Mouse (Mus musculus): ENCODE measurements around the gene Gm11027. TPM values are rescaled to one million over a fixed set of nuclear protein-coding genes. Genes with fewer than 3 reads are reported as not detected.

Gm11027 gene
- total and polyA plus RNA-seq, 3 experiments, result not detected

- no peak for TF ChIP-seq UBTF (IDR thresholded peaks at IDR 0.05; ENCODE audit: low read depth, low read length)
- TF ChIP-seq RAD21 (IDR thresholded peaks at IDR 0.05; ENCODE audit: low read depth, low read length), result no peak
- no peaks in the 10 kb centered on the region for H3K36me3 ChIP-seq (replicated peaks in 1 of 2; ENCODE audit: control insufficient read depth in 1 of 2, insufficient read depth in 1 of 2, low read length in 1 of 2)
- H3K4me1 ChIP-seq (ENCODE audit: control insufficient read depth in 1 of 2, insufficient read depth in 2 of 2), result peaks cover 0 to 6% of the 10 kb centered on the region in 2 experiments; a peak in 2 of 4 replicates
- peaks cover 2% of the 10 kb centered on the region for H3K27me3 ChIP-seq (replicated peaks)
- in situ Hi-C loops (cut with MboI; ENCODE audit: low pct_ligation_motif_present, low pct_unique_long_range_greater_than_20kb, low sequenced_read_pairs) (loop anchor here (25.0 kb wide), 1 partner anchor 323 kb away; no protein-coding TSS in a partner anchor), dilution Hi-C loops (cut with MboI; ENCODE audit: extremely low pct_ligation_motif_present, extremely low pct_unique_long_range_greater_than_20kb, low sequenced_read_pairs) (no loop called here)
- H3K79me2 ChIP-seq (replicated peaks; ENCODE audit: control insufficient read depth, extremely low read depth, insufficient read depth, poor library complexity, severe bottlenecking), result no peaks in the 10 kb centered on the region
- DNase-seq (ENCODE audit: extremely low read depth), result no peak
- H3K9me3 ChIP-seq (replicated peaks; ENCODE audit: low read length), result no peaks in the 10 kb centered on the region
- no peak overlapping the region for H3K4me3 ChIP-seq (replicated peaks in 1 of 3; ENCODE audit: low read depth in 2 of 3, low read length in 2 of 3, poor library complexity in 1 of 3)
- H3K27ac ChIP-seq (ENCODE audit: insufficient read depth, low read depth), result no peak overlapping the region
- no peak overlapping the region for H3K9ac ChIP-seq (ENCODE audit: insufficient read depth, low read depth)
- H3K4me2 ChIP-seq (ENCODE audit: insufficient read depth, low read depth, poor library complexity, severe bottlenecking), result no peak overlapping the region
These were observed 10.4 kb upstream of the Gm11027 start for GRCm38 (mm10) chr12:116264756-116265155.

- Histone ChIP-seq H3K9ac (ENCODE audit: insufficient read depth, low read depth) (no peak overlapping the region), H3K27ac (ENCODE audit: insufficient read depth, low read depth) (no peak overlapping the region), H3K79me2 (replicated peaks; ENCODE audit: control insufficient read depth, extremely low read depth, insufficient read depth, poor library complexity, severe bottlenecking) (no peaks in the 10 kb centered on the region), H3K9me3 (replicated peaks; ENCODE audit: low read length) (no peaks in the 10 kb centered on the region), H3K4me1 (ENCODE audit: control insufficient read depth in 1 of 2, insufficient read depth in 2 of 2) (peaks cover 0 to 6% of the 10 kb centered on the region in 2 experiments; a peak in 2 of 4 replicates), H3K36me3 (replicated peaks in 1 of 2; ENCODE audit: control insufficient read depth in 1 of 2, insufficient read depth in 1 of 2, low read length in 1 of 2) (no peaks in the 10 kb centered on the region), H3K4me3 (replicated peaks in 1 of 3; ENCODE audit: low read depth in 2 of 3, low read length in 2 of 3, poor library complexity in 1 of 3) (no peak overlapping the region), H3K4me2 (ENCODE audit: insufficient read depth, low read depth, poor library complexity, severe bottlenecking) (no peak overlapping the region), H3K27me3 (replicated peaks) (peaks cover 2% of the 10 kb centered on the region)
- in situ Hi-C loops (cut with MboI; ENCODE audit: low pct_ligation_motif_present, low pct_unique_long_range_greater_than_20kb, low sequenced_read_pairs) (loop anchor here (25.0 kb wide), 1 partner anchor 322 kb away; no protein-coding TSS in a partner anchor), dilution Hi-C loops (cut with MboI; ENCODE audit: extremely low pct_ligation_motif_present, extremely low pct_unique_long_range_greater_than_20kb, low sequenced_read_pairs) (no loop called here)
- TF ChIP-seq MEF2A (IDR thresholded peaks at IDR 0.05; ENCODE audit: borderline replicate concordance, low read depth, low read length) (no peak), RAD21 (IDR thresholded peaks at IDR 0.05; ENCODE audit: low read depth, low read length) (no peak)
- no peak for DNase-seq (ENCODE audit: extremely low read depth)
These were observed 9.9 kb upstream of the Gm11027 start for GRCm38 (mm10) chr12:116265275-116265674.

DNA sequence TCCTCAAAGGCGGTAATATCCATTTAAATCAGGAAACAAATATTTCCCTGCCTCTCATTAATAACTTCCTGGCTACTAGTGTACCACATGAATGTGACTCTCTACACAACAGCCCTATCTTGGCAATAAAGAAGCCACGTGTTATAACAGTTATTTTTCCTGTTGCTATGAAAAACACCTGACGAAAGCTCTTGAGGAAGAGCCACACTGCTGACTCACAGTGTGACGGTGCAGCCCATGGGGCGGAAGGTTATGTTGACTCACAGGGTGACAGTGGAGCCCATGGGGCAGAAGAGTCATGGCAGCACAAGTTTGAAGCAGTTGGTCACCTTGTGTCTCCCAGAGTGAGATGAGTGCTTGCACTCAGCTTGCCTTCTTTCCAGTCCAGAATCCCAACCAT, 5.7 kb upstream of the Gm11027 start:
- no peak for TF ChIP-seq JUN (IDR thresholded peaks at IDR 0.05; ENCODE audit: insufficient read depth, low read depth, low read length)
- no peak for TF ChIP-seq SMC3 (IDR thresholded peaks at IDR 0.05; ENCODE audit: low read depth, low read length)
- no peak overlapping the region for H3K4me3 ChIP-seq (replicated peaks in 1 of 3; ENCODE audit: low read depth in 2 of 3, low read length in 2 of 3, poor library complexity in 1 of 3)
- no peaks in the 10 kb centered on the region for H3K79me2 ChIP-seq (replicated peaks; ENCODE audit: control insufficient read depth, extremely low read depth, insufficient read depth, poor library complexity, severe bottlenecking)
- no peak overlapping the region for H3K27ac ChIP-seq (ENCODE audit: insufficient read depth, low read depth)
- no peak overlapping the region for H3K4me2 ChIP-seq (ENCODE audit: insufficient read depth, low read depth, poor library complexity, severe bottlenecking)
- DNase-seq (ENCODE audit: extremely low read depth), result peak; percentile 21
- H3K4me1 ChIP-seq (ENCODE audit: control insufficient read depth in 1 of 2, insufficient read depth in 2 of 2), result no peaks in the 10 kb centered on the region; a peak in 1 of 4 replicates
- in situ Hi-C loops (cut with MboI; ENCODE audit: low pct_ligation_motif_present, low pct_unique_long_range_greater_than_20kb, low sequenced_read_pairs), result loop anchor here (25.0 kb wide), 1 partner anchor 318 kb away; no protein-coding TSS in a partner anchor
- H3K9me3 ChIP-seq (replicated peaks; ENCODE audit: low read length), result no peaks in the 10 kb centered on the region
- H3K36me3 ChIP-seq (replicated peaks in 1 of 2; ENCODE audit: control insufficient read depth in 1 of 2, insufficient read depth in 1 of 2, low read length in 1 of 2), result no peaks in the 10 kb centered on the region
- H3K9ac ChIP-seq (ENCODE audit: insufficient read depth, low read depth), result no peak overlapping the region
- peaks cover 3% of the 10 kb centered on the region for H3K27me3 ChIP-seq (replicated peaks)
- dilution Hi-C loops (cut with MboI; ENCODE audit: extremely low pct_ligation_motif_present, extremely low pct_unique_long_range_greater_than_20kb, low sequenced_read_pairs), result no loop called here

- Histone ChIP-seq H3K9ac (ENCODE audit: insufficient read depth, low read depth) (no peak overlapping the region), H3K27me3 (replicated peaks) (peaks cover 1% of the 10 kb centered on the region), H3K4me2 (ENCODE audit: insufficient read depth, low read depth, poor library complexity, severe bottlenecking) (no peak overlapping the region), H3K9me3 (replicated peaks; ENCODE audit: low read length) (no peaks in the 10 kb centered on the region), H3K27ac (ENCODE audit: insufficient read depth, low read depth) (no peak overlapping the region), H3K79me2 (replicated peaks; ENCODE audit: control insufficient read depth, extremely low read depth, insufficient read depth, poor library complexity, severe bottlenecking) (no peaks in the 10 kb centered on the region), H3K4me3 (replicated peaks in 1 of 3; ENCODE audit: low read depth in 2 of 3, low read length in 2 of 3, poor library complexity in 1 of 3) (no peak overlapping the region), H3K36me3 (replicated peaks in 1 of 2; ENCODE audit: control insufficient read depth in 1 of 2, insufficient read depth in 1 of 2, low read length in 1 of 2) (no peaks in the 10 kb centered on the region), H3K4me1 (ENCODE audit: control insufficient read depth in 1 of 2, insufficient read depth in 2 of 2) (no peaks in the 10 kb centered on the region; a peak in 1 of 4 replicates)
- DNase-seq (ENCODE audit: extremely low read depth), result no peak
- in situ Hi-C loops (cut with MboI; ENCODE audit: low pct_ligation_motif_present, low pct_unique_long_range_greater_than_20kb, low sequenced_read_pairs) (loop anchor here (25.0 kb wide), 1 partner anchor 317 kb away; no protein-coding TSS in a partner anchor), dilution Hi-C loops (cut with MboI; ENCODE audit: extremely low pct_ligation_motif_present, extremely low pct_unique_long_range_greater_than_20kb, low sequenced_read_pairs) (no loop called here)
- no peak for TF ChIP-seq ZNF384 (IDR thresholded peaks at IDR 0.05; ENCODE audit: low read depth, low read length)
- TF ChIP-seq CHD2 (IDR thresholded peaks at IDR 0.05; ENCODE audit: low read length), result no peak
- no peak for TF ChIP-seq KAT2A (IDR thresholded peaks at IDR 0.05; ENCODE audit: insufficient replicate concordance, low read length)
- no peak for TF ChIP-seq BHLHE40 (IDR thresholded peaks at IDR 0.05; ENCODE audit: low read depth, low read length)
- no peak for TF ChIP-seq SMC3 (IDR thresholded peaks at IDR 0.05; ENCODE audit: low read depth, low read length)
- TF ChIP-seq UBTF (IDR thresholded peaks at IDR 0.05; ENCODE audit: low read depth, low read length), result no peak
- TF ChIP-seq HCFC1 (IDR thresholded peaks at IDR 0.05; ENCODE audit: low read depth, low read length), result no peak
- no peak for TF ChIP-seq ETS1 (conservative IDR thresholded peaks at IDR 0.05; ENCODE audit: low read depth, low read length)
- no peak for TF ChIP-seq MXI1 (IDR thresholded peaks at IDR 0.05; ENCODE audit: low read depth, low read length)
- TF ChIP-seq JUND (conservative IDR thresholded peaks at IDR 0.05; ENCODE audit: low read depth, low read length), result no peak
- TF ChIP-seq CTCF (conservative IDR thresholded peaks at IDR 0.05 in 1 of 2, IDR thresholded peaks at IDR 0.05 in 1 of 2; ENCODE audit: low read depth in 2 of 2, low read length in 2 of 2), result no peak
- no peak for TF ChIP-seq JUN (IDR thresholded peaks at IDR 0.05; ENCODE audit: insufficient read depth, low read depth, low read length)
- TF ChIP-seq MYC (IDR thresholded peaks at IDR 0.05; ENCODE audit: low read depth, low read length), result no peak
- TF ChIP-seq ZC3H11A (IDR thresholded peaks at IDR 0.05; ENCODE audit: low read depth, low read length), result no peak
- TF ChIP-seq TCF12 (IDR thresholded peaks at IDR 0.05; ENCODE audit: low read depth, low read length), result no peak
- no peak for TF ChIP-seq NELFE (IDR thresholded peaks at IDR 0.05; ENCODE audit: low read depth, low read length)
These were observed 4.6 kb upstream of the Gm11027 start for GRCm38 (mm10) chr12:116270538-116270937.
